Mouse (Mus musculus) ES-E14 (cell line): ENCODE measurements around the gene Arl4a. TPM values are rescaled to one million over a fixed set of nuclear protein-coding genes. Genes with fewer than 3 reads are reported as not detected.

Source experiments
- DNase-seq: peaks from one replicate; pipeline ENCODE4 v3.0.0-alpha.2; 2013; ENCODE audit warnings: low read depth, low spot score
- H3K27ac ChIP-seq: 2 replicates; pipeline ENCODE4 v1.5.1; 2012; ENCODE audit warnings: low read depth, mild to moderate bottlenecking, low read length, moderate library complexity, mixed read lengths; ENCODE audit not compliant: poor library complexity, insufficient read depth, severe bottlenecking
- H3K36me3 ChIP-seq: 2 replicates; pipeline ENCODE4 v1.6.1; 2012; ENCODE audit warnings: mild to moderate bottlenecking, low read length, moderate library complexity, mixed read lengths; ENCODE audit not compliant: control insufficient read depth, poor library complexity, insufficient read depth, severe bottlenecking
- H3K4me1 ChIP-seq, 2 experiments: fragments of 150-350 bp in 1 of 2; sonication (generic) in 1 of 2; 2 replicates each; pipeline ENCODE4 v1.6.1; 2012; ENCODE audit warnings: low read length in 2 of 2, mild to moderate bottlenecking in 1 of 2, mixed read lengths in 1 of 2; ENCODE audit not compliant: control insufficient read depth in 2 of 2, insufficient read depth in 2 of 2, poor library complexity in 1 of 2
- H3K4me3 ChIP-seq, 2 experiments: fragments of 150-350 bp in 1 of 2; sonication (generic) in 1 of 2; 2 replicates each; pipeline ENCODE4 v1.5.1; 2012; ENCODE audit warnings: low read length in 2 of 2, low read depth in 1 of 2, mild to moderate bottlenecking in 1 of 2, mixed read lengths in 1 of 2; ENCODE audit not compliant: insufficient read depth in 1 of 2, poor library complexity in 1 of 2, severe bottlenecking in 1 of 2
- H3K9ac ChIP-seq: 2 replicates; pipeline ENCODE4 v1.6.1; 2012; ENCODE audit warnings: low read depth, mild to moderate bottlenecking, low read length, mixed read lengths; ENCODE audit not compliant: poor library complexity, insufficient read depth, severe bottlenecking
- H3K9me3 ChIP-seq: fragments of 150-350 bp; sonication (generic); 2 replicates; pipeline ENCODE4 v1.6.1; 2012; ENCODE audit warnings: low read depth, mild to moderate bottlenecking, low read length; ENCODE audit not compliant: control insufficient read depth, insufficient read depth
- CHD2 ChIP-seq: IDR thresholded peaks from 2 replicates; pipeline ENCODE4 v1.6.1; 2014; ENCODE audit warnings: mild to moderate bottlenecking, low read depth, low read length, inconsistent platforms
- HCFC1 ChIP-seq: IDR thresholded peaks from 2 replicates; pipeline ENCODE4 v1.6.1; 2012; ENCODE audit warnings: low read length, inconsistent platforms, borderline replicate concordance; ENCODE audit not compliant: insufficient read depth
- MAFK ChIP-seq: IDR thresholded peaks from 2 replicates; pipeline ENCODE4 v1.6.1; 2014; ENCODE audit warnings: mild to moderate bottlenecking, low read depth, low read length, inconsistent platforms; ENCODE audit not compliant: insufficient read depth
- ZC3H11A ChIP-seq: IDR thresholded peaks from 2 replicates; pipeline ENCODE4 v1.6.1; 2012; ENCODE audit warnings: low read depth, mild to moderate bottlenecking, inconsistent platforms, low read length, borderline replicate concordance
- ZNF384 ChIP-seq: IDR thresholded peaks from 2 replicates; pipeline ENCODE4 v1.6.1; 2012; ENCODE audit warnings: low read depth, low read length, inconsistent platforms
- in situ Hi-C, 2 experiments: fragments of 600-800 bp; cut with MboI; formaldehyde crosslinking; loops; one replicate each; pipeline ENCODE4 v1.15.1; 2025; ENCODE audit warnings: low sequenced_read_pairs in 2 of 2, inconsistent platforms in 1 of 2; ENCODE audit not compliant: unreplicated experiment in 2 of 2
- total RNA-seq: library from RNA; depleted of rRNA; stranded (reverse); fragments of 300-350 nt; gene quantifications from 2 replicates; pipeline ENCODE4 v1.2.3, GENCODE M21; 2012

Arl4a gene
- total RNA-seq, 1 experiment = 20.2 TPM

GRCm38 (mm10) chr12:40073660-40074059 is 35.8 kb upstream of the Arl4a start:
- in situ Hi-C loops = loop anchor here in 1 of 2 experiments (25.0 kb wide), 1 partner anchor 561 kb away; no protein-coding TSS in a partner anchor
- DNase-seq = no peak
- H3K4me1 ChIP-seq = no peaks in the 10 kb centered on the region
- no peak overlapping the region for H3K9ac ChIP-seq
- H3K9me3 ChIP-seq = no peaks in the 10 kb centered on the region
- H3K4me3 ChIP-seq = no peak overlapping the region
- TF ChIP-seq HCFC1 (no peak), MAFK (no peak), ZC3H11A (no peak), CHD2 (no peak), ZNF384 (no peak)
- no peak overlapping the region for H3K27ac ChIP-seq
- no peaks in the 10 kb centered on the region for H3K36me3 ChIP-seq

DNA sequence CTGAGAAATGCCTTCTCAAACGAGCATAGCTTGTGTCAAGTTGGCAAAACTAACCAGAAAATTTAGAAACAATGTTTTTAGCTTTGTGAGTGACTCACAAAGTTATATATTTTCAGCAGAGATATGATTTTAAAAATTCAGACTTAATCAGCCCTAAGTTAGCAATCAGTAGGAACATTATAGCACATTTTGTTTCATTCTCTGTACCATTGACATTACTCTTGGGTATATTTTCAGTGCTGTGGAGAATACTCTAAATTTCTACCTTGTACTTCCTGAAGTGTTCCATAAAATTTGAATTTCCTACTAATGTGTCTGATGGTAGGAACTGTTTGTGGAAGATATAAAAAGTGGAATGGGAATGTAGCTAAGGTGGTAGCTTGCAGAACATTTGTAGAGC is 9.2 kb upstream of the Arl4a start:
- DNase-seq = no peak
- H3K27ac ChIP-seq = no peak overlapping the region
- H3K9me3 ChIP-seq = no peaks in the 10 kb centered on the region
- in situ Hi-C loops = loop anchor here (10.0 to 25.0 kb wide), 3 partner anchors 382 to 532 kb away; no protein-coding TSS in a partner anchor
- H3K36me3 ChIP-seq = no peaks in the 10 kb centered on the region
- no peak overlapping the region for H3K4me3 ChIP-seq
- no peaks in the 10 kb centered on the region for H3K4me1 ChIP-seq
- H3K9ac ChIP-seq = no peak overlapping the region
- TF ChIP-seq MAFK = no peak
- TF ChIP-seq CHD2 = no peak
- TF ChIP-seq ZNF384 = no peak
- TF ChIP-seq HCFC1 = no peak

- Histone ChIP-seq H3K9ac (no peak overlapping the region), H3K36me3 (no peaks in the 10 kb centered on the region), H3K27ac (no peak overlapping the region), H3K4me3 (no peak overlapping the region), H3K9me3 (no peaks in the 10 kb centered on the region), H3K4me1 (no peaks in the 10 kb centered on the region)
- in situ Hi-C loops = loop anchor here (10.0 to 25.0 kb wide), 3 partner anchors 379 to 529 kb away; no protein-coding TSS in a partner anchor
- TF ChIP-seq ZNF384 = no peak
- TF ChIP-seq ZC3H11A = no peak
- no peak for TF ChIP-seq HCFC1
- TF ChIP-seq MAFK = no peak
- no peak for TF ChIP-seq CHD2
- no peak for DNase-seq
These were observed 6.2 kb upstream of the Arl4a start for GRCm38 (mm10) chr12:40043816-40044585.

- no peak overlapping the region for H3K9ac ChIP-seq
- no peak overlapping the region for H3K4me3 ChIP-seq
- in situ Hi-C loops = loop anchor here (10.0 to 25.0 kb wide), 3 partner anchors 375 to 525 kb away; no protein-coding TSS in a partner anchor
- no peak for DNase-seq
- 0 out of 4 replicates have a peak, but pooled peaks cover 0 to 2% of the 10 kb centered on the region in 2 experiments for H3K4me1 ChIP-seq
- no peak overlapping the region for H3K27ac ChIP-seq
- H3K9me3 ChIP-seq = no peaks in the 10 kb centered on the region
- TF ChIP-seq CHD2 = no peak
- no peak for TF ChIP-seq MAFK
- TF ChIP-seq ZNF384 = no peak
- TF ChIP-seq ZC3H11A = peak; percentile 96
- no peak for TF ChIP-seq HCFC1
- no peaks in the 10 kb centered on the region for H3K36me3 ChIP-seq
These were observed 2.2 kb upstream of the Arl4a start for GRCm38 (mm10) chr12:40040067-40040466.
